Mouse (Mus musculus): ENCODE measurements around the gene Esf1.
"Not testable (repeated sequence)": the region's sequence is repeated elsewhere in the genome, so short reads cannot be mapped to it uniquely, and the experiment has no call there.

Gene Esf1

DNA sequence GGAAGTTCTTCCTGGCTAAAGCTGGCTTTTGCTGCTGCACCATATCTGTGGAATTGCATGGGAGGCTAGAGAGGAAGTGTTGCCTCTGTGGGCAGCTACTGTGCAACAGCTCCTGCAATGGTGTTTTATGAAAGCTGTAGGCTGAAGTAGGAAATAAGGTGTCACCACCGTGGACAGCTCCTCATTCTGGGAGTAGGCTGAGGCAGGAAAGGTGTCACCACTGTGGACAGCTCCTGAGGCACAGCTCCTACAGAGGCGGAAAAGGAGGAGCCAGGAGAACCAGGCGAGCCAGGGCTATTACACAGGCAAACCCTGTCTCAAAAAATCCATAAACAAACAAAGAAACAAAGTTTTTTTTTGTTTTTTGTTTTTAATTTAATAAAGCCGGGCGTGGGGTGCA lies 74.3 kb downstream of the Esf1 start:
- no peak for DNase-seq (ENCODE audit: low spot score in 2 of 2)

- DNase-seq (ENCODE audit: low spot score in 2 of 2), result no peak
Observed at GRCm38 (mm10) chr2:140093433-140093832, 76.9 kb downstream of the Esf1 start.

GRCm38 (mm10) chr2:140084245-140084644 lies 86.1 kb downstream of the Esf1 start:
- DNase-seq (ENCODE audit: low spot score in 2 of 2), result no peak

GRCm38 (mm10) chr2:140080747-140081577 lies 89.4 kb downstream of the Esf1 start:
- no peak for DNase-seq (ENCODE audit: low spot score in 2 of 2)

DNA sequence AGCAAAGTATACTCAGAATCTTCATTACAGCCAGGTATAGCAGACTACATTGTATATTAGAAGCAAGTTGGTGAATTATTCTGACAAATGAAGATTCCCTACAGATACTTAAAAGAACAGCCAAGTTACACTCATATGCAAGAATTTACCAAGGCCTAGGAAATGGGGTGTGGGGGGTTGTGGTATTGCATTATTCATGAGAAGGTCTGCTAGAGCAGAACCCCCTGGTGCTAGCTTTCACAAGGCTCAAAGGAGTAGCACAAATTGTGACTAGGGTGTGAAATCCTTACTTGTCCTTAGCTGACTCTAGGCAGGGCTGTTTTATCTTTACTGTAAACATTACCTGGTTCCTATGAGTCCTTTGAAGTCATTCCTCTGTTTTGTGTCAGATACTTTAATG lies 91.1 kb downstream of the Esf1 start:
- DNase-seq (ENCODE audit: low spot score in 2 of 2), result not testable (repeated sequence)

- no peak for DNase-seq (ENCODE audit: low spot score in 2 of 2)
Observed at GRCm38 (mm10) chr2:140078600-140079280, 91.6 kb downstream of the Esf1 start.

DNA sequence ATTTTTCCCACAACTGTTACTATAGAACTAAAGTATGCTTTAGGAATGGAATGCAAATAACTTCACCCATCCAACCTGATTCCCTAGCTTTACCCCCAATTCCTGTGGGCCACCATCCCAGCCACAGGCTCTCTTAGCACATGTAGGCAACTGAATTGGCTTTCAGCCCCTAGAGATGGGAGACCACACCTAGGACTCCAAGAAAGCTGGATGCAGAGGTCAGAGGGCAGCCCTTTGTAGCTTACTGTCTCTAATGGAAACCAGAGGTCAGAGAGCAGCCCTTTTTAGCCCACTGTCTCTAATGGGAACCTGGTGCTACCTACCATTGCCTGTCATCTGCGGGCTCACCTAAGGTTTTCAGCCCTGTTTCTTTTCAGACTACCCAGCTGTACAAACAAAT lies 92.9 kb downstream of the Esf1 start:
- DNase-seq (ENCODE audit: low spot score in 2 of 2), result no peak

DNA sequence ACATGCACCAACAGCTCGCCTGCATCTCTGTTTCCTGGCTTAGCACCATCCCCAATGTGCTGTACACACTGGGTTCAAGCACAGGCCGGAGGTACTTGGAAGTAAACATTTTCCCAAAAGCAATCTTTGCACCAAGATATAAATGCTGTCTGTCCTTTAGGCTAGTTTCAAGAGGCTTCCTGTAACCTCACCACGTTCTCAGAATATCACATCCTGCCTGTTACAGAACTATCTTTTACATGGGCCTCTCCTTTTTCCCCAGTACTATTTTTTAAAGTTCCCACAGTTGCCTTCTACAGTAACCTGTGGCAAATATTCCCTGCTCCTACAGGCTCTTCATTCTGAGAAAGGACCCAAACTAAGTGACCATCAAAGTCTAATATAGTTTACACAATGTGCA lies 95.2 kb downstream of the Esf1 start:
- no peak for DNase-seq (ENCODE audit: low spot score in 2 of 2)
